Mouse (Mus musculus): Measurements from ENCODE around the gene Myo16. TPM values are rescaled to one million over a fixed set of nuclear protein-coding genes. Genes with fewer than 3 reads are reported as not detected.

Gene Myo16
- polyA plus RNA-seq, 1 experiment, result 0.12 TPM

GRCm38 (mm10) chr8:10562636-10563035 lies 408.9 kb downstream of the Myo16 start:
- Histone ChIP-seq H3K4me1 (ENCODE audit: control insufficient read depth, insufficient read depth, low read length) (no peaks in the 10 kb centered on the region), H3K27ac (ENCODE audit: insufficient read depth, low read length) (no peak overlapping the region), H3K4me3 (ENCODE audit: insufficient read depth, low read length) (no peak overlapping the region)
- TF ChIP-seq CTCF (IDR thresholded peaks at IDR 0.05; ENCODE audit: borderline replicate concordance, insufficient read depth, low read length) (no peak), POLR2A (IDR thresholded peaks at IDR 0.05; ENCODE audit: low read depth, low read length) (no peak)

GRCm38 (mm10) chr8:10565231-10566029 lies 411.7 kb downstream of the Myo16 start:
- no peak overlapping the region for H3K27ac ChIP-seq (ENCODE audit: insufficient read depth, low read length)
- no peak for TF ChIP-seq POLR2A (IDR thresholded peaks at IDR 0.05; ENCODE audit: low read depth, low read length)
- TF ChIP-seq CTCF (IDR thresholded peaks at IDR 0.05; ENCODE audit: borderline replicate concordance, insufficient read depth, low read length), result no peak
- no peak overlapping the region for H3K4me3 ChIP-seq (ENCODE audit: insufficient read depth, low read length)
- no peaks in the 10 kb centered on the region for H3K4me1 ChIP-seq (ENCODE audit: control insufficient read depth, insufficient read depth, low read length)

- no peak overlapping the region for H3K4me3 ChIP-seq (ENCODE audit: insufficient read depth, low read length)
- TF ChIP-seq POLR2A (IDR thresholded peaks at IDR 0.05; ENCODE audit: low read depth, low read length) (no peak), CTCF (IDR thresholded peaks at IDR 0.05; ENCODE audit: borderline replicate concordance, insufficient read depth, low read length) (no peak)
- H3K27ac ChIP-seq (ENCODE audit: insufficient read depth, low read length), result no peak overlapping the region
- H3K4me1 ChIP-seq (ENCODE audit: control insufficient read depth, insufficient read depth, low read length), result no peaks in the 10 kb centered on the region
Measured at GRCm38 (mm10) chr8:10568448-10568847, 414.7 kb downstream of the Myo16 start.

GRCm38 (mm10) chr8:10574096-10574495 lies 420.4 kb downstream of the Myo16 start:
- TF ChIP-seq POLR2A (IDR thresholded peaks at IDR 0.05; ENCODE audit: low read depth, low read length) (no peak), CTCF (IDR thresholded peaks at IDR 0.05; ENCODE audit: borderline replicate concordance, insufficient read depth, low read length) (peak; percentile 56; the same call in 1 of the 2 replicates)
- no peak overlapping the region for H3K4me3 ChIP-seq (ENCODE audit: insufficient read depth, low read length)
- no peak overlapping the region for H3K27ac ChIP-seq (ENCODE audit: insufficient read depth, low read length)
- H3K4me1 ChIP-seq (ENCODE audit: control insufficient read depth, insufficient read depth, low read length), result no peaks in the 10 kb centered on the region

- Histone ChIP-seq H3K4me3 (ENCODE audit: insufficient read depth, low read length) (no peak overlapping the region), H3K4me1 (ENCODE audit: control insufficient read depth, insufficient read depth, low read length) (no peaks in the 10 kb centered on the region), H3K27ac (ENCODE audit: insufficient read depth, low read length) (no peak overlapping the region)
- TF ChIP-seq POLR2A (IDR thresholded peaks at IDR 0.05; ENCODE audit: low read depth, low read length) (no peak), CTCF (IDR thresholded peaks at IDR 0.05; ENCODE audit: borderline replicate concordance, insufficient read depth, low read length) (no peak)
Measured at GRCm38 (mm10) chr8:10575244-10575643, 421.5 kb downstream of the Myo16 start.

GRCm38 (mm10) chr8:10586956-10587744 lies 433.4 kb downstream of the Myo16 start:
- H3K4me1 ChIP-seq (ENCODE audit: control insufficient read depth, insufficient read depth, low read length), result no peaks in the 10 kb centered on the region
- H3K27ac ChIP-seq (ENCODE audit: insufficient read depth, low read length), result no peak overlapping the region
- no peak for TF ChIP-seq POLR2A (IDR thresholded peaks at IDR 0.05; ENCODE audit: low read depth, low read length)
- no peak for TF ChIP-seq CTCF (IDR thresholded peaks at IDR 0.05; ENCODE audit: borderline replicate concordance, insufficient read depth, low read length)
- H3K4me3 ChIP-seq (ENCODE audit: insufficient read depth, low read length), result no peak overlapping the region

GRCm38 (mm10) chr8:10589422-10589933 lies 435.8 kb downstream of the Myo16 start:
- TF ChIP-seq POLR2A (IDR thresholded peaks at IDR 0.05; ENCODE audit: low read depth, low read length) (no peak), CTCF (IDR thresholded peaks at IDR 0.05; ENCODE audit: borderline replicate concordance, insufficient read depth, low read length) (no peak)
- Histone ChIP-seq H3K4me1 (ENCODE audit: control insufficient read depth, insufficient read depth, low read length) (no peaks in the 10 kb centered on the region), H3K4me3 (ENCODE audit: insufficient read depth, low read length) (no peak overlapping the region), H3K27ac (ENCODE audit: insufficient read depth, low read length) (peak overlapping the region; percentile 70; the same call in 1 of the 2 replicates)

GRCm38 (mm10) chr8:10592917-10593316 lies 439.2 kb downstream of the Myo16 start:
- no peak overlapping the region for H3K4me3 ChIP-seq (ENCODE audit: insufficient read depth, low read length)
- no peaks in the 10 kb centered on the region for H3K4me1 ChIP-seq (ENCODE audit: control insufficient read depth, insufficient read depth, low read length)
- TF ChIP-seq POLR2A (IDR thresholded peaks at IDR 0.05; ENCODE audit: low read depth, low read length) (no peak), CTCF (IDR thresholded peaks at IDR 0.05; ENCODE audit: borderline replicate concordance, insufficient read depth, low read length) (no peak)
- H3K27ac ChIP-seq (ENCODE audit: insufficient read depth, low read length), result no peak overlapping the region

GRCm38 (mm10) chr8:10596353-10596752 lies 442.6 kb downstream of the Myo16 start:
- no peak for TF ChIP-seq POLR2A (IDR thresholded peaks at IDR 0.05; ENCODE audit: low read depth, low read length)
- TF ChIP-seq CTCF (IDR thresholded peaks at IDR 0.05; ENCODE audit: borderline replicate concordance, insufficient read depth, low read length), result no peak
- H3K27ac ChIP-seq (ENCODE audit: insufficient read depth, low read length), result no peak overlapping the region
- no peaks in the 10 kb centered on the region for H3K4me1 ChIP-seq (ENCODE audit: control insufficient read depth, insufficient read depth, low read length)
- no peak overlapping the region for H3K4me3 ChIP-seq (ENCODE audit: insufficient read depth, low read length)
